Mouse (Mus musculus) naive thymus-derived CD4-positive, alpha-beta T cell, adult 2 months (primary cell): ENCODE results near the gene C2cd4d.
A peak's percentile ranks its signal among the peaks of the same experiment; 100 is the strongest.

Experiments used
- DNase-seq: peaks from one replicate; pipeline ENCODE4 v3.0.0-alpha.2; 2011; ENCODE audit warnings: low read depth

C2cd4d gene

GRCm38 (mm10) chr3:94362138-94362537 lies at the start of gene C2cd4d:
Gene C2cd4d, plus strand, starts transcription at chr3:94362438.
- no peak for DNase-seq

DNA sequence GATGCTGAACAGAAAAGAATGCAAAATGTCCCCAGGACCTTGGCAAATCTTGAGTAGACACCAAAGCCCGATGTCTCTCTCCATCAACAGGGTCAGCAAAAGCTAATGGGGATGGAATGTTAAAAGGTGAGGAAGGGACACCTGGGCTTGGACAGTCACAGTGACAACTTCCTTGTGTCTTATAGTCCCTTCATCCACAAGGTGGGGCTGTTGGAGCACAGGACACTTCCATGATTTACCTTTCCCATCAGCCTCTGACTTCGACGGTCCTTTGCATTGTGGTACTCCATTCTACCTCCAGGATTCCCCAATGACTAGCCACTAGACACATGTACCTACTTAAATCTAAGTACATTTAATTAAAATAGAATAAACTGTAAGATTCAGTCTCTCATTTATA lies 33.6 kb upstream of the C2cd4d start:
- no peak for DNase-seq

DNA sequence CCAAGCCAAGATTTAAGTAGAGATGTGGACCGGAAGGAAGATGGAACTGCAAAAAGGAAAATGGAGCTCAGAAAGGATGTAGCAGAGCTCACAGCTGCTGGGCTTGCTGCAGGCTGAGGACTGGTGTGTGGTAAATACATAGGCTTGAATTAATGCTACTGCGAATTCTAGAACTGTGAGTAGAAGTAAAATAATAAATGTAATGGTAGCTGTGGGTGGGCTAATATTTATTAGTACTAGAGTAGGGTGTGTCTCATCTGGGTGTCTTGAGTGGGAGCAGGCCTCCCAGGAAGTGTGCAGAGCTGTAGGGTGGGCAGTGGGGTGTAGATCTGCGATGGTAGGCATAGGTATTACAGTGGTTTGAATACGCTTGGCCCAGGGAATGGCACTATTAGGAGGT lies 27.8 kb upstream of the C2cd4d start:
- DNase-seq, result no peak

GRCm38 (mm10) chr3:94338522-94338921 lies 23.7 kb upstream of the C2cd4d start:
- no peak for DNase-seq

- no peak for DNase-seq
Observed at GRCm38 (mm10) chr3:94341959-94342422, 20.2 kb upstream of the C2cd4d start, which contains the start of gene Them5. Gene Them5, plus strand, starts transcription at chr3:94342099.

- no peak for DNase-seq
Observed at GRCm38 (mm10) chr3:94342552-94342951, 19.7 kb upstream of the C2cd4d start.

- no peak for DNase-seq
Observed at GRCm38 (mm10) chr3:94344182-94344581, 18.1 kb upstream of the C2cd4d start.

GRCm38 (mm10) chr3:94344897-94345296 lies 17.3 kb upstream of the C2cd4d start:
- no peak for DNase-seq

DNA sequence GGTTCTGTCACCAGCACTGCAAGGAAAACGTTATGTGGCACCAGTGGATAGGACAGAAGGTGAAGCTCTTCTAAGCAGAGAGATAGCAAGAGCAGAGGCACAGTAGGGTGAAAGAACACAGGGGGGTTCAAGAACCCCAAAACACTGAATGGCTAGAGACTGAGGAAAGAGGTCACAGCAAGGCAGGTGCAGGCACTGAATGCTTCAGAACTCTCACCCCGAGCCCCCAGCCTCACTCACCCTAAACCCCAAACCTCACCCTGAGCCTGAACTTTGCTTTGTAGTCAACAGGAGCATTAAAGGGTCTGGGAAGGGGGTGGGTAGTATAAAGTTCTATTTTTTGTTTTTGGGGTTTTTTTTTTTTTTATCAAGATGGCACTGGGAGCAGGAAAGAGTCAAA lies 14.1 kb upstream of the C2cd4d start:
- DNase-seq, result no peak

GRCm38 (mm10) chr3:94360812-94361211 lies 1.4 kb upstream of the C2cd4d start:
- no peak for DNase-seq

DNA sequence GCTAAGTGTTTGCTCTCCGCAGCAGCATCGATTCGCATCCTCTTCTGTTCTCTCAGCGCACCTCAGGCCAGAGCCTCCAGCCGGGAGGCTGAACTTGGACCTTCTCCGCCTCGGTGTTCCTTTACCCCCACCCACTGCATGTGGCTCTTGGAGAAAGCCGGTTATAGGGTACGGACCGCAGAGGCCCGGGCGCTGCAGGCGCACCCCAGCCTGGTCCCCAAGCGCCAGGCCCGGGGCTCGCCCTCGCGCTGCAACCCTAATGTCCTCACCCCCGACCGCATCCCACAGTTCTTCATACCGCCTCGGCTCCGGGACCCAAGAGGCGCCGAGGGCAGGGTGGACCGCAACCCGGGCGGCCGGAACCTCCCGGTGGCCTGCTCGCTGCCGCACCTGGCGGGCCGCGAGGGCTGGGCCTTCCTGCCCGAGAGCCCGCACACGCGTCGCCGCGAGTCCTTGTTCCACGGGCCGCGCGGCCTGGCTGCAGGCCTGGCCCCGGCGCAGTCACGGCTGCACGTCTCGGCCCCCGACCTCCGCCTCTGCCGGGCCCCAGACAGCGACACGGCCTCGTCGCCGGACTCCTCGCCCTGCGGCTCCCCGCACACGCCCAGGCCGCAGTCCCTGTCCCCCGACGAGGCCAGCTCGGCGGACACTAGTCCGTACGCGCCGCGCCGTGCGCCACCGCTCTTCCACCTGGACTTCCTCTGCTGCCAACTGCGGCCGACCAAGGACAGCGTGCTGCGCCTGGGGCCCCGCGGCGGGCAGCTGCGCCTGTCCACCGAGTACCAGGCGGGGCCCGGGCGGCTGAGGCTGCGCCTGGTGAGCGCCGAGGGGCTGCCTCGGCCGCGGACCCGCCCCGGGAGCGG lies 1.3 kb downstream of the C2cd4d start:
- DNase-seq, result no peak

DNA sequence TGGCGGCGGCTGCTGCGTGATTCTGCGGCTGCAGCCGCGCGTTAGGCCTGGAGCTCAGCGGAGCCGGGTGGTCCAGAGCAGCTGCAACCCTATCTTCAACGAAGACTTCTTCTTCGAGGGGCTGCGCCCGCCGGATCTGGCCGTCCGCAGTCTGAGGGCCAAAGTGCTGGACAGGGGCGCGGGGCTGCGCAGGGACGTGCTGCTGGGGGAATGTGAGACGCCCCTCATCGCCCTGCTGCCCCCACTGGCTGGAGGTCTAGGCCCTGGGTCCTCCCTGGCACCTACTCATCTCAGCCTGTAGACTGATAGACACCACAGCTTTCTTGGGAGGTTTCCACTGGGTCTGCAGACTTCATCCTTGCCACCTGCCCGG lies 1.9 kb downstream of the C2cd4d start:
- no peak for DNase-seq

DNA sequence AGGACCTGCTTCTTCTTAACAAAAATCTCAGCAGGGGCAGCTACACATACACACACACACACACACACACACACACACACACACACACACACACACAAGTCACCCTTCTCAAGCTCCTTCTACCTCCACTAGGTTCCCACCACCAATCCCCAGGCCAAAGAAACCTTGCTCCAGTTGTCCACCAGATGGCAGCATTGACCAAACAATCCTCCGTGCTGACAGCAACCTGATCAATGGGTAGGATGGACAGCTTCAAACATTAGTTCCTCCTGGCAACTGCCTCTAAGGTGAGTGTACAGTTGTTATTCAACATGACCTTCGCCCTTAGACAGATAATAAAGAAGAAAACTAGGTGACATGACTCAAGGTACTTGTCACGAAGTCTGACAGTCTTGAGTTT lies 4.5 kb downstream of the C2cd4d start:
- DNase-seq, result peak; percentile 88

DNA sequence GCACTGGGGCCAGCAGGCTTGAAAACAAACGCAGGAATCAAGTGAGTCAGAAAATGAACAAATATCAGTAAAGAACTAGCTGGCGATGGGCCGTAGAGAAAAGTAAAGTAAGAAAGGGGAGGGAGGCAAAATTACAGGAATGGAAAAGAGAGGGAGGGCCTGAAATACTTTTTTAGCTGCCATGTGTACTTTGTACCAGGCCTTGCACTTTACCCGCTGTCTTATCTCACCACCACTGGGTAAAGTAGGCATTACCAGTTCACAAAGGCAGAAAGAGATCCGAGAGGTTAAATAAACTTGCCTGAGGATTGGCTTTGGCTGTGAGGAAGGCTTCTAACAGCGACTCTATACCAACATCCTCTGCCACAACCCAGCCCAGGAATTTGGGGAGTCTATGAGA lies 5.3 kb downstream of the C2cd4d start:
- no peak for DNase-seq

- DNase-seq, result no peak
Observed at GRCm38 (mm10) chr3:94368631-94369030, 6.4 kb downstream of the C2cd4d start.

DNA sequence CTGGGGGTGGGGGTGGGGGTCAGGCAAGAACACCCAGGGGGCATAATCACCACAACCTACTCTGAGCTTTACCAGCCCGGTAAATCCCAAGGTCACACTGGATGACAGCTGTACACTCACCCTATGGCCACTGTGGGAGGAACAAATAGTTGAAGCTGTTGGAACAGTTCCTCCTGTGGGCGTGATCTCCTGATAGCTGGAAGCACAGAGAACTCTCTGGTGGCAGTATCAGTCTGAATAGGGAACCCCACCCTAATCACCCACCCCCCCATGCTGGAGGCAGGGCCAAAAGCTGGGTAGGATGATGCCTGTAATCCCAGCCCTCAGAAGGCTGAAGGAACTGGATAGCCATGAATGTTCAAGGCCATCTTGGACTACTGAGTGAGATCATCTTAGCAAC lies 7.5 kb downstream of the C2cd4d start:
- DNase-seq, result no peak

- no peak for DNase-seq
Observed at GRCm38 (mm10) chr3:94371637-94372036, 9.4 kb downstream of the C2cd4d start.

GRCm38 (mm10) chr3:94372038-94372437 lies 9.8 kb downstream of the C2cd4d start:
- no peak for DNase-seq

- DNase-seq, result no peak
Observed at GRCm38 (mm10) chr3:94372641-94373040, 10.4 kb downstream of the C2cd4d start, which contains the start of gene Rorc. Gene Rorc, plus strand, starts transcription at chr3:94372794.

GRCm38 (mm10) chr3:94373090-94373489 lies 10.9 kb downstream of the C2cd4d start:
- no peak for DNase-seq

- no peak for DNase-seq
Observed at GRCm38 (mm10) chr3:94373597-94374011, 11.4 kb downstream of the C2cd4d start.

GRCm38 (mm10) chr3:94374636-94375035 lies 12.4 kb downstream of the C2cd4d start:
- no peak for DNase-seq

GRCm38 (mm10) chr3:94375146-94375545 lies 12.9 kb downstream of the C2cd4d start:
- no peak for DNase-seq

DNA sequence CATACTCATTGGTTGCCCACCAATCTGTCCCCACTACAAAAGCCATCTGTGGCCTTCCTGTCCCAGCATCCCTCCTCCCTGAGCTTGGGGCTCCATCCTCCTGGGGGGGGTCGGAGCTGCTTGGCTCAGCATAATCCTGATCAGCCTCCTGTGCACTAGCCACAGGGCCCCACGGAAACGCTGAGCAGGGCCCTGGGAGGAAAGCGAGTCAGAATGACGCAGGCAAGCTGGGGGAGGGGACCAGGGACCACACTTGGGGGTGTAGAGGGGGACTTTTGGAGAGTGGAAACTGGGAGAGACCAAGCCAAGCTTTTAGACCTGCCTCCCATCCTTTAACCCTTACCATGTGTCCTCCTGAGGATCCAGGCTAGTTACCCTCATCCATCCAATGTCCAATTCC lies 13.6 kb downstream of the C2cd4d start:
- DNase-seq, result no peak
